Mouse (Mus musculus): Measurements from ENCODE around the gene Cacna1d. TPM values are rescaled to one million over a fixed set of nuclear protein-coding genes. Genes with fewer than 3 reads are reported as not detected.

Gene Cacna1d
- polyA plus RNA-seq, 1 experiment from 2014 or later = 1.5 TPM

GRCm38 (mm10) chr14:30271856-30272255, 219.4 kb downstream of the Cacna1d start:
- no peak overlapping the region for H3K4me3 ChIP-seq (ENCODE audit: low read depth, low read length)
- whole genome bisulfite sequencing = 75% methylated on average over 8 of the region's 8 CpGs
- no peak overlapping the region for H3K27ac ChIP-seq (ENCODE audit: low read depth, low read length)
- no peak for TF ChIP-seq CTCF (IDR thresholded peaks at IDR 0.05; ENCODE audit: low read depth)
- H3K36me3 ChIP-seq (ENCODE audit: control insufficient read depth, insufficient read depth) = no peaks in the 10 kb centered on the region
- ATAC-seq = no peak
- H3K9ac ChIP-seq (ENCODE audit: low read depth, low read length) = no peak overlapping the region
- H3K27me3 ChIP-seq (replicated peaks; ENCODE audit: control insufficient read depth, insufficient read depth, low read length) = no peaks in the 10 kb centered on the region
- no peaks in the 10 kb centered on the region for H3K9me3 ChIP-seq (ENCODE audit: control insufficient read depth)
- H3K4me2 ChIP-seq (replicated peaks; ENCODE audit: low read depth) = no peak overlapping the region
- H3K4me1 ChIP-seq (replicated peaks; ENCODE audit: control insufficient read depth, insufficient read depth, low read length) = no peaks in the 10 kb centered on the region

- no peaks in the 10 kb centered on the region for H3K27me3 ChIP-seq (replicated peaks; ENCODE audit: control insufficient read depth, insufficient read depth, low read length)
- H3K9me3 ChIP-seq (ENCODE audit: control insufficient read depth) = no peaks in the 10 kb centered on the region
- H3K4me2 ChIP-seq (replicated peaks; ENCODE audit: low read depth) = no peak overlapping the region
- H3K27ac ChIP-seq (ENCODE audit: low read depth, low read length) = no peak overlapping the region
- WGBS = 71% methylated on average over 5 of the region's 5 CpGs
- H3K4me1 ChIP-seq (replicated peaks; ENCODE audit: control insufficient read depth, insufficient read depth, low read length) = no peaks in the 10 kb centered on the region
- TF ChIP-seq CTCF (IDR thresholded peaks at IDR 0.05; ENCODE audit: low read depth) = no peak
- H3K36me3 ChIP-seq (ENCODE audit: control insufficient read depth, insufficient read depth) = no peaks in the 10 kb centered on the region
- H3K9ac ChIP-seq (ENCODE audit: low read depth, low read length) = no peak overlapping the region
- H3K4me3 ChIP-seq (ENCODE audit: low read depth, low read length) = no peak overlapping the region
- no peak for ATAC-seq
These were observed 220.9 kb downstream of the Cacna1d start for GRCm38 (mm10) chr14:30270350-30270749.

- no peak overlapping the region for H3K4me3 ChIP-seq (ENCODE audit: low read depth, low read length)
- TF ChIP-seq CTCF (IDR thresholded peaks at IDR 0.05; ENCODE audit: low read depth) = no peak
- no peak overlapping the region for H3K27ac ChIP-seq (ENCODE audit: low read depth, low read length)
- no peaks in the 10 kb centered on the region for H3K9me3 ChIP-seq (ENCODE audit: control insufficient read depth)
- 72% methylated on average over 9 of the region's 9 CpGs for WGBS
- no peak overlapping the region for H3K9ac ChIP-seq (ENCODE audit: low read depth, low read length)
- H3K4me2 ChIP-seq (replicated peaks; ENCODE audit: low read depth) = no peak overlapping the region
- H3K27me3 ChIP-seq (replicated peaks; ENCODE audit: control insufficient read depth, insufficient read depth, low read length) = no peaks in the 10 kb centered on the region
- no peaks in the 10 kb centered on the region for H3K4me1 ChIP-seq (replicated peaks; ENCODE audit: control insufficient read depth, insufficient read depth, low read length)
- ATAC-seq = no peak
- no peaks in the 10 kb centered on the region for H3K36me3 ChIP-seq (ENCODE audit: control insufficient read depth, insufficient read depth)
These were observed 225.5 kb downstream of the Cacna1d start for GRCm38 (mm10) chr14:30265728-30266127.

- H3K4me2 ChIP-seq (replicated peaks; ENCODE audit: low read depth) = no peak overlapping the region
- no peaks in the 10 kb centered on the region for H3K9me3 ChIP-seq (ENCODE audit: control insufficient read depth)
- ATAC-seq = no peak
- H3K36me3 ChIP-seq (ENCODE audit: control insufficient read depth, insufficient read depth) = no peaks in the 10 kb centered on the region
- no peak overlapping the region for H3K9ac ChIP-seq (ENCODE audit: low read depth, low read length)
- H3K27me3 ChIP-seq (replicated peaks; ENCODE audit: control insufficient read depth, insufficient read depth, low read length) = no peaks in the 10 kb centered on the region
- 68% methylated on average over 10 of the region's 10 CpGs for WGBS
- H3K27ac ChIP-seq (ENCODE audit: low read depth, low read length) = no peak overlapping the region
- H3K4me3 ChIP-seq (ENCODE audit: low read depth, low read length) = no peak overlapping the region
- TF ChIP-seq CTCF (IDR thresholded peaks at IDR 0.05; ENCODE audit: low read depth) = no peak
- no peaks in the 10 kb centered on the region for H3K4me1 ChIP-seq (replicated peaks; ENCODE audit: control insufficient read depth, insufficient read depth, low read length)
These were observed 229.5 kb downstream of the Cacna1d start for GRCm38 (mm10) chr14:30261561-30262251.

GRCm38 (mm10) chr14:30257626-30258025, 233.6 kb downstream of the Cacna1d start:
- 63% methylated on average over 4 of the region's 4 CpGs for WGBS
- no peaks in the 10 kb centered on the region for H3K27me3 ChIP-seq (replicated peaks; ENCODE audit: control insufficient read depth, insufficient read depth, low read length)
- H3K9ac ChIP-seq (ENCODE audit: low read depth, low read length) = no peak overlapping the region
- H3K4me3 ChIP-seq (ENCODE audit: low read depth, low read length) = no peak overlapping the region
- ATAC-seq = no peak
- no peaks in the 10 kb centered on the region for H3K9me3 ChIP-seq (ENCODE audit: control insufficient read depth)
- H3K4me1 ChIP-seq (replicated peaks; ENCODE audit: control insufficient read depth, insufficient read depth, low read length) = no peaks in the 10 kb centered on the region
- no peak for TF ChIP-seq CTCF (IDR thresholded peaks at IDR 0.05; ENCODE audit: low read depth)
- no peak overlapping the region for H3K4me2 ChIP-seq (replicated peaks; ENCODE audit: low read depth)
- no peaks in the 10 kb centered on the region for H3K36me3 ChIP-seq (ENCODE audit: control insufficient read depth, insufficient read depth)
- H3K27ac ChIP-seq (ENCODE audit: low read depth, low read length) = no peak overlapping the region

GRCm38 (mm10) chr14:30256486-30256885, 234.8 kb downstream of the Cacna1d start:
- no peak for ATAC-seq
- WGBS = 51% methylated on average over 4 of the region's 4 CpGs
- no peak for TF ChIP-seq CTCF (IDR thresholded peaks at IDR 0.05; ENCODE audit: low read depth)
- Histone ChIP-seq H3K9ac (ENCODE audit: low read depth, low read length) (no peak overlapping the region), H3K9me3 (ENCODE audit: control insufficient read depth) (no peaks in the 10 kb centered on the region), H3K4me1 (replicated peaks; ENCODE audit: control insufficient read depth, insufficient read depth, low read length) (no peaks in the 10 kb centered on the region), H3K4me3 (ENCODE audit: low read depth, low read length) (no peak overlapping the region), H3K36me3 (ENCODE audit: control insufficient read depth, insufficient read depth) (no peaks in the 10 kb centered on the region), H3K4me2 (replicated peaks; ENCODE audit: low read depth) (no peak overlapping the region), H3K27ac (ENCODE audit: low read depth, low read length) (no peak overlapping the region), H3K27me3 (replicated peaks; ENCODE audit: control insufficient read depth, insufficient read depth, low read length) (no peaks in the 10 kb centered on the region)

All from intestine, postnatal 0 days (tissue).